Mouse (Mus musculus): ENCODE data around the gene Zfp523. TPM values are rescaled to one million over a fixed set of nuclear protein-coding genes. Genes with fewer than 3 reads are reported as not detected.

Gene Zfp523
- total and polyA plus RNA-seq, 3 experiments: 29.5 to 53.0 TPM; not detected in 1

GRCm38 (mm10) chr17:28149734-28150133, 27.2 kb upstream of the Zfp523 start:
- no peaks in the 10 kb centered on the region for H3K4me1 ChIP-seq (ENCODE audit: control insufficient read depth in 1 of 2, insufficient read depth in 2 of 2, low read length in 2 of 2)
- DNase-seq (ENCODE audit: low read depth, low spot score): no peak
- no peaks in the 10 kb centered on the region for H3K79me2 ChIP-seq (ENCODE audit: control insufficient read depth, insufficient read depth, low read length, poor library complexity)
- H3K27me3 ChIP-seq (ENCODE audit: control insufficient read depth in 1 of 2, insufficient read depth in 2 of 2, low read length in 2 of 2): no peaks in the 10 kb centered on the region
- no peak overlapping the region for H3K9ac ChIP-seq (ENCODE audit: control insufficient read depth, low read depth, low read length, poor library complexity, severe bottlenecking)
- H3K36me3 ChIP-seq (ENCODE audit: control insufficient read depth in 1 of 2, insufficient read depth in 2 of 2, low read length in 2 of 2): no peaks in the 10 kb centered on the region
- TF ChIP-seq TCF12 (IDR thresholded peaks at IDR 0.05; ENCODE audit: low read depth, low read length) (no peak), GABPA (IDR thresholded peaks at IDR 0.05; ENCODE audit: low read depth, low read length) (no peak)
- no peak overlapping the region for H3K4me3 ChIP-seq (ENCODE audit: control insufficient read depth in 1 of 2, insufficient read depth in 1 of 2, low read depth in 2 of 2, low read length in 2 of 2)
- H3K27ac ChIP-seq (ENCODE audit: control insufficient read depth, low read depth, low read length): no peak overlapping the region
- H3K9me3 ChIP-seq (replicated peaks; ENCODE audit: insufficient read depth, low read length): no peaks in the 10 kb centered on the region

- H3K36me3 ChIP-seq (ENCODE audit: control insufficient read depth in 1 of 2, insufficient read depth in 2 of 2, low read length in 2 of 2): no peaks in the 10 kb centered on the region
- H3K4me3 ChIP-seq (ENCODE audit: control insufficient read depth in 1 of 2, insufficient read depth in 1 of 2, low read depth in 2 of 2, low read length in 2 of 2): no peak overlapping the region
- no peaks in the 10 kb centered on the region for H3K27me3 ChIP-seq (ENCODE audit: control insufficient read depth in 1 of 2, insufficient read depth in 2 of 2, low read length in 2 of 2)
- no peak overlapping the region for H3K9ac ChIP-seq (ENCODE audit: control insufficient read depth, low read depth, low read length, poor library complexity, severe bottlenecking)
- TF ChIP-seq GABPA (IDR thresholded peaks at IDR 0.05; ENCODE audit: low read depth, low read length): no peak
- no peak for TF ChIP-seq MYB (IDR thresholded peaks at IDR 0.05; ENCODE audit: low read depth, low read length)
- H3K4me1 ChIP-seq (ENCODE audit: control insufficient read depth in 1 of 2, insufficient read depth in 2 of 2, low read length in 2 of 2): no peaks in the 10 kb centered on the region
- H3K79me2 ChIP-seq (ENCODE audit: control insufficient read depth, insufficient read depth, low read length, poor library complexity): no peaks in the 10 kb centered on the region
- DNase-seq (ENCODE audit: low read depth, low spot score): no peak
- no peaks in the 10 kb centered on the region for H3K9me3 ChIP-seq (replicated peaks; ENCODE audit: insufficient read depth, low read length)
- H3K27ac ChIP-seq (ENCODE audit: control insufficient read depth, low read depth, low read length): no peak overlapping the region
These were observed 26.5 kb upstream of the Zfp523 start for GRCm38 (mm10) chr17:28150456-28150855.

GRCm38 (mm10) chr17:28153095-28153494, 23.8 kb upstream of the Zfp523 start:
- Histone ChIP-seq H3K9ac (ENCODE audit: control insufficient read depth, low read depth, low read length, poor library complexity, severe bottlenecking) (no peak overlapping the region), H3K4me3 (ENCODE audit: control insufficient read depth in 1 of 2, insufficient read depth in 1 of 2, low read depth in 2 of 2, low read length in 2 of 2) (no peak overlapping the region), H3K36me3 (ENCODE audit: control insufficient read depth in 1 of 2, insufficient read depth in 2 of 2, low read length in 2 of 2) (no peaks in the 10 kb centered on the region), H3K79me2 (ENCODE audit: control insufficient read depth, insufficient read depth, low read length, poor library complexity) (no peaks in the 10 kb centered on the region), H3K4me1 (ENCODE audit: control insufficient read depth in 1 of 2, insufficient read depth in 2 of 2, low read length in 2 of 2) (no peaks in the 10 kb centered on the region), H3K9me3 (replicated peaks; ENCODE audit: insufficient read depth, low read length) (no peaks in the 10 kb centered on the region), H3K27ac (ENCODE audit: control insufficient read depth, low read depth, low read length) (no peak overlapping the region), H3K27me3 (ENCODE audit: control insufficient read depth in 1 of 2, insufficient read depth in 2 of 2, low read length in 2 of 2) (no peaks in the 10 kb centered on the region)
- TF ChIP-seq CTCF (IDR thresholded peaks at IDR 0.05 in 2 of 3, conservative IDR thresholded peaks at IDR 0.05 in 1 of 3; ENCODE audit: control insufficient read depth in 1 of 3, insufficient read depth in 1 of 3, low read depth in 2 of 3, low read length in 3 of 3, poor library complexity in 1 of 3, severe bottlenecking in 1 of 3) (no peak), USF1 (IDR thresholded peaks at IDR 0.05; ENCODE audit: low read depth, low read length) (no peak), SMC3 (IDR thresholded peaks at IDR 0.05; ENCODE audit: low read depth, low read length) (no peak), ETS1 (IDR thresholded peaks at IDR 0.05; ENCODE audit: low read depth, low read length) (no peak), GATA1 (IDR thresholded peaks at IDR 0.05; ENCODE audit: low read depth, low read length) (no peak), HCFC1 (IDR thresholded peaks at IDR 0.05; ENCODE audit: low read depth, low read length) (no peak), POLR2AphosphoS5 (IDR thresholded peaks at IDR 0.05; ENCODE audit: borderline replicate concordance, low read depth, low read length) (no peak), MAFK (IDR thresholded peaks at IDR 0.05; ENCODE audit: borderline replicate concordance, low read depth, low read length) (no peak), CHD2 (IDR thresholded peaks at IDR 0.05; ENCODE audit: low read length) (no peak), UBTF (IDR thresholded peaks at IDR 0.05; ENCODE audit: borderline replicate concordance, insufficient read depth, low read depth, low read length) (no peak)
- DNase-seq (ENCODE audit: low read depth, low spot score): no peak
